Mouse (Mus musculus) left cerebral cortex, postnatal 36 days (tissue): Measurements from ENCODE around the gene Nars2. TPM values are rescaled to one million over a fixed set of nuclear protein-coding genes. Genes with fewer than 3 reads are reported as not detected.

Experiments
- total RNA-seq, 2 experiments: library from RNA; stranded (reverse); gene quantifications; 2 replicates each; pipeline ENCODE4 v1.2.3; 2021

Nars2 gene
- total RNA-seq, 2 experiments from 2014 or later = 17.7 to 20.8 TPM

Other genes with a start within 250 kb of the Nars2 start
- 10 to 100 TPM; 12.4 to 12.8 TPM for gene Gab2, start 130.1 kb downstream of the Nars2 start, total RNA-seq